Mouse (Mus musculus): ENCODE results near the gene Krr1.

Krr1 gene

GRCm38 (mm10) chr10:111972542-111973361 lies at the start of gene Krr1:
Krr1 (plus strand) TSS chr10:111972664.
- peak; percentile 90 to 93 for DNase-seq (ENCODE audit: low spot score in 2 of 2)

GRCm38 (mm10) chr10:111923503-111924135 lies 48.8 kb upstream of the Krr1 start:
- no peak for DNase-seq (ENCODE audit: low spot score in 2 of 2)

GRCm38 (mm10) chr10:111924141-111924540 lies 48.3 kb upstream of the Krr1 start:
- DNase-seq (ENCODE audit: low spot score in 2 of 2), result no peak

- DNase-seq (ENCODE audit: low spot score in 2 of 2), result no peak
Measured at GRCm38 (mm10) chr10:111924716-111925488, 47.6 kb upstream of the Krr1 start.

- peak; percentile 96 for DNase-seq (ENCODE audit: low spot score in 2 of 2)
Measured at GRCm38 (mm10) chr10:111925489-111925860, 47.0 kb upstream of the Krr1 start.

GRCm38 (mm10) chr10:111932621-111933345 lies 39.7 kb upstream of the Krr1 start:
- DNase-seq (ENCODE audit: low spot score in 2 of 2), result no peak

- no peak for DNase-seq (ENCODE audit: low spot score in 2 of 2)
Measured at GRCm38 (mm10) chr10:111935207-111935606, 37.3 kb upstream of the Krr1 start.

- DNase-seq (ENCODE audit: low spot score in 2 of 2), result no peak
Measured at GRCm38 (mm10) chr10:111936021-111936420, 36.4 kb upstream of the Krr1 start.

GRCm38 (mm10) chr10:111936491-111937145 lies 35.8 kb upstream of the Krr1 start:
- DNase-seq (ENCODE audit: low spot score in 2 of 2), result no peak

GRCm38 (mm10) chr10:111937146-111937534 lies 35.3 kb upstream of the Krr1 start:
- no peak for DNase-seq (ENCODE audit: low spot score in 2 of 2)

GRCm38 (mm10) chr10:111943026-111943425 lies 29.4 kb upstream of the Krr1 start:
- DNase-seq (ENCODE audit: low spot score in 2 of 2), result no peak

- no peak for DNase-seq (ENCODE audit: low spot score in 2 of 2)
Measured at GRCm38 (mm10) chr10:111945563-111945962, 26.9 kb upstream of the Krr1 start.

GRCm38 (mm10) chr10:111948041-111948440 lies 24.4 kb upstream of the Krr1 start:
- no peak for DNase-seq (ENCODE audit: low spot score in 2 of 2)

- DNase-seq (ENCODE audit: low spot score in 2 of 2), result no peak
Measured at GRCm38 (mm10) chr10:111949008-111949407, 23.5 kb upstream of the Krr1 start.

GRCm38 (mm10) chr10:111955836-111956235 lies 16.6 kb upstream of the Krr1 start:
- DNase-seq (ENCODE audit: low spot score in 2 of 2), result no peak

- peak; percentile 81 to 84 for DNase-seq (ENCODE audit: low spot score in 2 of 2)
Measured at GRCm38 (mm10) chr10:111957271-111958045, 15.0 kb upstream of the Krr1 start.

GRCm38 (mm10) chr10:111958046-111958421 lies 14.4 kb upstream of the Krr1 start:
- no peak for DNase-seq (ENCODE audit: low spot score in 2 of 2)

GRCm38 (mm10) chr10:111959353-111959752 lies 13.1 kb upstream of the Krr1 start:
- no peak for DNase-seq (ENCODE audit: low spot score in 2 of 2)

GRCm38 (mm10) chr10:111960459-111960858 lies 12.0 kb upstream of the Krr1 start:
- no peak for DNase-seq (ENCODE audit: low spot score in 2 of 2)

GRCm38 (mm10) chr10:111966394-111966793 lies 6.1 kb upstream of the Krr1 start:
- DNase-seq (ENCODE audit: low spot score in 2 of 2), result no peak

- DNase-seq (ENCODE audit: low spot score in 2 of 2), result no peak
Measured at GRCm38 (mm10) chr10:111971929-111972328, 535 bp upstream of the Krr1 start.
